Mouse (Mus musculus): Measurements from ENCODE around the gene Fkbp10.

The Fkbp10 gene

DNA sequence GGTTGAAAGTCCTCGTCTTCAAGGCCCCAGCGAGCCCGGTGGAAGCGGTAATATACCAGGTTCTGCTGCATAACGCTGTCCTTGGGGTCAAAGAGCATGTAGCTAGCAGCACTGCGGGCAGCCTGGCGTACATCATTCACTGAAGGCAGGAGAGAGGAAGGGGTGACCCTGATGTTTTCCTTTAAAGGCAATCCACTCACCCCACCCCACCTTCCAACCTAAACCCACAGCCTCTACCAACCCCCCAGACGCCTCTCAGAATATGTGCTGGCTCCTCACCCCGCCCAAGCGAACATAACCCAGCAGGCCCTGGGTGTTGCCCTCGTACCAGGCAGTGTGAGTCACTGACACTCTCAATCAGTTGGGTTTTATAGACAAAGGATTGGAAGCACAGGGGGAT, 3.8 kb upstream of the Fkbp10 start:
- no peak for DNase-seq (ENCODE audit: low read depth, low spot score)

DNA sequence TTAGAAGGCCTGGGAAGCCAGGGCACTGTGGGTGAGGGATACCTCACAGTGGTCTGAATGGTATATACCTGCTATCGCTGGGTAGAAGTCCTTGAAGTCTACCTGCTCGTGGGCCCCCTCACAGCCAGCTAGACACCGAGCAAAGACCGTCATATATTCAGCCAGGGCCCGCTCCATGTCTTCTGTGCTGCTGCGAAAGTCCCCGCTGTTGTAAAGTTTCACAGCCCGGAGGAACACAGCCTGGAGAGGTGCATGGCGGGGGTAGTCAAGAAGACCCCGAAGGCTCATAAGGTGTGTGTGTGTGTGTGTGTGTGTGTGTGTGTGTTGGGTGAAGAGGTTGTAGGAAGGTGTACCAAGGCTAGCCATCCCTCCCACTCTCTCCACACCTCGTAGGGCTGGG, 2.0 kb upstream of the Fkbp10 start:
- DNase-seq (ENCODE audit: low read depth, low spot score): no peak

DNA sequence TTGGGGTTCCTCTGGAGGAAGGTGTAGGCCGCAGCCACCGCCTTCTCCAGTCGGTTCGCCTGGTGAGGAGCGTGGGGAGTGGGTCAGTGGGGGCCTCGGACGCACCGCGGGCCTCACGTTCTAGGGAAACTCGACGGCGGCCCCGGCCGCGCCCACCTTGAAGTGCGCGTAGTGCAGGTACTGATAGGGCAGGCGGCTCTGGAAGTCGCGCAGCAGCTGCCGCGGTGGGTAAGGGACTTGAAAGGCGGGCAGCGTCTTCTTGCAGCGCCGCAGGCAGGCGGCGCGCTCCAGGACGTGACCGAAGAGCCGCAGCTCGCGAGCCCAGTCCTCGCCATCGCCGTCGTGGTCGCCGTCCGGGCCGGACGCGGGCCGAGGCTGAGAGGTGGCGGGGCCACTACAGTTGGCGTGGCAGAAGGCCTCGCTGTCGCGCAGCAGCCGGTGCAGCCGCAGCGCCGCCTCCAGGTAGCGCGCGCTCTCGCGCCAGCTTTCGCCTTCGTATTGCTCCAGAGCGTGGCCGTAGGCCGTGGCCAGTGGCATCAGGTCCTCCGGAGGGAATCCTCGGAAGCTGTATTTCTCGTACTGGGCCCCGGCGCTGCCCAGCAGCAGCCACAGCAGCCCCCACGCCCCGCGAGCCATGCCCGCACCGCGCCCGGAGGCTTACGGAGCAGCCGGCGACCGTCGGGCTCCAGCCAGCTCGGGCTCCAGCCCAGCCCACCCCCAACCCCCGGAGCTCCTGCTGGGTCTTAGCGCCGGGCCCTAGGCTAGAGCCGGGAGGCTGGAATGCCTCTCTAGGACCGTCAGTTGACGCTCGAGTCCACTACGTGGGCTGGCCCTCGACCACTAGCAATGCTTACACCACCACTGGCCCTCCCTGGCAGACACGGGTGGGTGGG, 1.2 kb upstream of the Fkbp10 start, which contains the start of gene P3h4:
P3h4 (minus strand) TSS at position 816 of the 893 bp plus-strand sequence.
- DNase-seq (ENCODE audit: low read depth, low spot score): peak; percentile 53

DNA sequence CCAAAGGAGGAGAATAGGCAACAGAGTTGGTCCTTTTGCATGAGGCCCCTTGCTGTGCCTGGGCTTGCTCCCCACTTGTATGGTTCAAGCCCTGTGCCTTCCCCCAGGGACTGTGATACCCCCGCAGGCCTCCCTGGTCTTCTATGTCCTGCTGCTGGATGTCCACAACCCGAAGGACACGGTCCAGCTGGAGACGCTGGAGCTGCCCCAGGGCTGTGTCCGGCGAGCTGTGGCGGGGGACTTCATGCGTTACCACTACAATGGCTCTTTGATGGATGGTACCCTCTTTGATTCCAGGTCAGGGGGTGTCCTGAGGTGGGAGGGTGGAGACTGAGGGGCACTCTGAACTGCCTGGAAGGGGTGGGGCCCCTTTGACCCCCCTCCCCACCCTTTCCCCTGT, 6.0 kb downstream of the Fkbp10 start:
- no peak for DNase-seq (ENCODE audit: low read depth, low spot score)

DNA sequence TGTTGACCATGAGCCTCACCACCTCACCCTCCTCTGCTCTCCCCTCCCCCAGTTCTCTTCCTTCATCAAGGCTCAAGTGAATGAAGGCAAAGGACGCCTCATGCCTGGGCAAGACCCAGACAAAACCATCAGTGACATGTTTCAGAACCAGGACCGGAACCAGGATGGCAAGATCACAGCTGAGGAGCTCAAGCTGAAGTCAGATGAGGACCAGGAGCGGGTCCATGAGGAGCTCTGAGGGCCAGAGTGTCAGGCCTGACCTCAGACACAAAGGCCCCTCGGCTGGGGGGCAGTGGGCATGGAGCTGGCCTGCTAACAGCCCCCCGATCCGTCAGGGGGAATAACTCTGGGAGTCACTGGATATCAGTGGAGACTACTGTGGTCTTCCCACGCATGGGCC, 8.3 kb downstream of the Fkbp10 start:
- DNase-seq (ENCODE audit: low read depth, low spot score): no peak

DNA sequence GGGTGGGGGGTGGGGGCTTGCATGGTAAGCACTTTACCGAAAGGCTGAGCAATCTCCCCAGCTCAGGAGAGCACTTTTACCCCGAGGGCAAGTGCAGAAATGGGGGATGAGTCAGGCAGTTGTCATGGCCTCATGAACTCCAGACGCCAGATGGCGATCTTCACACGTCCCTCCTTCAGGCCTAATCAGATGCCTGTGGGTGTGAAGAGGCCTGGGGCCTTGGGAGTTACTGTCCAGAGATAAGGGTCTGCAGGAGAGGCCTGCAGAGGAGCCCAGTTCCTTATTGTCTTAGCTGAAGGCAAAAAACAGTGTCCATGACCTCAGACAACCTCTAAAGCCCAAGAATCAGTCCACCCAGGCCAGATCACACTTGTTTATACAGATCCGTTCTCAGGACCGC, 10.4 kb downstream of the Fkbp10 start:
- peak; percentile 43 for DNase-seq (ENCODE audit: low read depth, low spot score)

DNA sequence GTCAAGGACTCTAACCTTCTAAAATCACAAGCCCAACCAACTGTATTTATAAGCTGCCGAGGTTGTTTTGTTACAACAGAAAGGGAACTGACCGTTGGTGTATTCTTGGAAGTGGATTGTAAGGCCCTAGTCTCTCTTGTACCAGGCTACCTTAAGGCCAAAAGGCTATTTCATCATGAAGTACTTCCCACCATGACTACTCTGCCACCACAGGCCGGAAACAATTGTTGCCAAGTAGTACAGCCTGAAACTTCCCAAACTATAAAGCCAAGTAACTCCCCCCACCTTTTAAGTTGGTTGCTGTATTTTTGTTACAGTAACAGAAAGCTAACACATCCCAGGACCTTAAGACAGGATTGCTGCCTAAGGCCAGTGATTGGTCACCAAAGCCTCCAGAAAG, 11.3 kb downstream of the Fkbp10 start:
- DNase-seq (ENCODE audit: low read depth, low spot score): no peak

DNA sequence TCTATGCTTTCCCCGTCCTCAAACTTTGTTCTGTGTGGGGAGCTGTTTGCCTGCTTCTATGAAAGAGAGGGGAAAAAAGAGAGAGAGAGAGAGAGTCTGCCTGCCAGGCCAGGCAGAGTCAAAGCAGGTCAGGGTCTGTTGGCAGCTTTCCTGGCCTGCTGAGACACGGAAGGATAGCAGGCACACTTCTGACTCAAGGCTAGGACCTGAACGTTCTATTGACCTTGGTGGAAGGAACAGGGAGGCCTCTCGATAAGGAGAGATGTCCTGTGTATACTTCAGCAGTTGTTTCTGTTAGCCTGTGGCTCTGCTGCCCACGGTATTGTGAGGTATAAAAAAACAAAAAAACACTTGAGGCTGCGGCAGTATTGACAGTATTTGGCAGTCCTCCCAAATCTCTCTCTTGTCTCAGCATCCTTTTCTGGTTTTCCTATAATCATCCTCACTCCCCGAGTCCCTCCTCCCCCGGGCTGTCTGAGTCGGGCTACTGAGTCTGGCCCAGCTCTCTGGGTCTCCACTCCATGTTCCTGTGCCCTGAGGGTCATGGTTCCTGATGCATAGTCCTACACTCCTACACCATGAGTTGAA, 13.2 kb downstream of the Fkbp10 start:
- DNase-seq (ENCODE audit: low read depth, low spot score): no peak

DNA sequence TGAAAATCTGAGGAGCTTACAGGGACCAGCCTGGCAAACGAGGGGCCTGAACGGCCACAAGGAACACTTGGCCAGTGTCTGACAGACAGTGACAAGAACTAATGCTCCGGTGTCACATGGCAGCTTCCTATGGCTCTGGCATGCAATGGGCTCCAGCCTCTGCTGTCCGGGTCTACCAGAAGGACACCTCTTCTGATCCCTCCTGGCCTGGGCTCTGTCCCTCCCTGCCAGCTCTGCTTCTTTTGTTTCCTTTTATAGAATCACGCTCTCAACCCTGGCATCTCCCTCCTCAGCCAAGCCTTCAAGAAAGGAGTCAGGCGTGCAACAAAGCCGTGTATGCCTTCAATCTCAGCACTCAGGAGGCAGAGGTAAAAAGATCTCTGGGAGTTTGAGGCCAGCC, 14.6 kb downstream of the Fkbp10 start:
- no peak for DNase-seq (ENCODE audit: low read depth, low spot score)

DNA sequence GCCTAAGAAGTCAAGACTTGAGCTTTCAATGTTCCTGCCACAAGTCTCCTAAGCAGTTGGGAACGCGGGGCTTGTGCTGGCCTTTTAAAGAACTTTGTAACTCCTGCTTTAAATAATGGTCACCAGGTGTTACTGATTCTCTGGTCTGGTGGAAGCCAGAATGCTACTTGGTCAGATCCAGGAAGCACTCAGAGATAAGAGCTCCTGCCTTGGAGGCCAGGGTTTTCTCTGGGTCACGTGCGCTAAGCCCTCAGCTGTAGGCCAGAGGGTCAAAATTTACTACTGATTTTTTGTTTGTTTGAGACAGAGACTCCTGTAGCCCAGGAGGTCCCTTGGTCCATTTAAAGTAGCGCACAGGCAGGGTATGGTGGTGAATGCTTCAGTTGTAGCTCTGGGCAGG, 16.5 kb downstream of the Fkbp10 start:
- DNase-seq (ENCODE audit: low read depth, low spot score): no peak

DNA sequence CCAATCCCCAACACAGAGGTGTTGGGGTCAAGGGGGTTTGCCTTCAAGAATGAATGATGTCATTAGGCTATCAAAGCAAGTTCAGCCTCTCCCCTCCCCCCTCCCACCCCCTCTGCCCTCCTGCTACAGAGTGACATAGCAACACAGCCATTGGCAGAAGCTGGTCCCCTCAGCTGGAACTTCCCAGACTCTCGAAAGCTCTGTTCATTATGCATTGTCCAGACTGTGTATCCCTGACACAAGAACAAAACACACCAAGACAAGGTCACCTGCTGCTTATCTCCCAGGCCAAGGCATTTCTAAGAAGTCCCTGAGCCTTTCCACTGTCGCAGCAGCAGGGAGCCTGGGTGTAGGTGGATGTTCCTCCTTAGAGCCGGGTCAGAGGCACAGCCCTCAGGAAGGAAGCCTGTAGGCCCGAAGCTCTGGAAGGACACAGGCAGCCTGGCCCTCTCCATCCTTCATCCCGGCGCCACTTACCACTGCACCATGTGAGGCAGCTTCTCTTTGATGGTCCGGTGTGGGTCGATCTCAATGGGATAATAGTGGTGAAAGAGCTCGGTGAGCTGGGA, 20.3 kb downstream of the Fkbp10 start:
- no peak for DNase-seq (ENCODE audit: low read depth, low spot score)

DNA sequence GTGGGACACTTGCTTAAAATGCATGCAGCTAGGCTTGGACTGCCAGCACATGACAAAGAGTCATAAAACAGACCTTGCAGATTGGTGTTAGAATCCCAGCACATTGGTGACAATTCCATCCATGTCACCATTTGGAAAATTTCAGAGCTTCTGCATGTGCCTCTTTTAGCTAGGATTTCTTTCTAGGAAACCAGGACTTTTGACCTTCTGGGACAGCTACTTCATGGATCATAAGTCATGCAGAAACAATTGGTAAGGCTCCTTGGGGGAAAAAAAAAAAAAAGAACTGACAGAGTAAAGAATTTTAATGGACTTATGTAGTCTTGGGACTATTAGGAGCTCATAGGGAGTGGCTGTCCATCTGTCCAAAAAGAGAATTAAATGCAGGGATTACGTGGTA, 22.4 kb downstream of the Fkbp10 start:
- DNase-seq (ENCODE audit: low read depth, low spot score): no peak

DNA sequence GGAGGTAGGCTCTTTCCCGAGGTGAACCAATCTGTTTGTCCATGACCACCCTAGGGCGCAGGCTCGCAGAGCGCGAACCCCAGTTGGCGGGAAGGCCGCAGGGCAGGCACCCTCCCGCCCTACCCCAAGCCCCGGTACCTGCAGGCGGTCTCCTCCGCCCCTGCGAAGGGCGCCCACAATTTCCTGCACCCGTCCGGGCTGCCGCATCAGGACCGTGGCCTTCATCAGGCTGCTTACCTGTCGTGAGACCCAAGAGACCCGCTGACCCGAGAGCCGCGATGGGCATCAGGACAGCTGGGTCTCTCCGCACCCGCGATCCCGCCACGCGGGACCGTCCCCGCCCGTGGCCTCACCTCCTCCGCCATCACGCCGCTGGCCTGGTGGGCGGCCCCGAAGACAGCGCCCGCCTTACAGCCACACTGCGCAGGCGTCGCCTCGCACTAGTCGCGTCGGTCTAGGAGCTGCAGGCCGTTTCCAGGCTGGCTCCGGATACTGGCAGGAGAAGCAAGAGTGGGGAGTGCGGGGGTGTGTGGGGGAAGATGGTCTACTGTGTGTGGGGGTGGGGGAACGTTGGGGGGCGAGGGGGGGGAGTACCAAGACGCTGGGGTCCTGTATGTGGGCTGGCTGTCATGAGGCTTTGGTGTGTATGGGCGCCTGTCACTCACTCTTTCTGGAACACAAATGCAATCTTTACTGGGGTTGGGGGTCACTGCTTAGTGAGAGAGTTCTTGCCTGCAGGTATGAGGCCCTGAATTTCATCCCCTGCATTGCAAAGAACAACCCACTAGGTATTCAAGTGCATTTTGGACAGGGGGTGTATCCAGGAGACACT, 25.4 kb downstream of the Fkbp10 start:
- DNase-seq (ENCODE audit: low read depth, low spot score): peak; percentile 90

DNA sequence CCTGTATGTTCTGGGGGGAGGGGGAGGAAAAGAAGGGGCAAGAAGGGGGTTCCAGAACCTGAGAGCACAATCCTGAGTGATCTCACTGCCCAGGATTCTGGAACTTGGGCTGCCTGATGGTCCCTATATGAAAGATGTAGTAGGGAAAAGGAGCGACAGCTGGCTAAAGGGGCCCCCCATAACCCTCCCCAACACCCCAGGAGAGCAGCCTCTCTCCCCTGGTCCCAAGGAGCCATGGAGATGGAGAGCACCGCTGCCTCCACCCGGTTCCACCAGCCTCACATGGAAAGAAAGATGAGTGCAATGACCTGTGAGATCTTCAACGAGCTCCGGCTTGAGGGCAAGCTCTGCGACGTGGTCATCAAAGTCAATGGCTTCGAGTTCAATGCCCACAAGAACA, 26.3 kb downstream of the Fkbp10 start, which contains the start of the genes Nt5c3b and Klhl10:
Nt5c3b (minus strand) TSS at position 12 of the 400 bp plus-strand sequence.
Klhl10 (plus strand) TSS at position 121 of the 400 bp plus-strand sequence.
- DNase-seq (ENCODE audit: low read depth, low spot score): no peak

DNA sequence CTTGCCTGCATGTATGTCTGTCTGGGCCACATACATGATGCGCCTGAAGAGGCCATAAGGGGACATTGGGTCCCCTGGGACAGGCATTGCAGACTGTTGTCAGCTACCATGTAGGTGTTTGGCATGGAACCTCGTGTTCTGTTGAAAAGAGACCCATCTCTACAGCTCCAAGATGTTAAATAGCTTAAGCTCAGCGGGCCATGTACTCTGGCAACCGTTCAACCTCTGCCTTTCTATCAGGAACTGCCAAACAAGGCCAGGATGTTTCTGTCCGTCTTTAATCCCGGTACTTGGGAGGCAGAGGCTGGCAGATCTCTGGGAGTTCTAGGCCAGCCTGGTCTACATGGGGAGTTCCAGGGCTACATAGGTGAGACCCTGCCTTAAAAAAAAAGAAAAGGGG, 27.1 kb downstream of the Fkbp10 start:
- DNase-seq (ENCODE audit: low read depth, low spot score): no peak

DNA sequence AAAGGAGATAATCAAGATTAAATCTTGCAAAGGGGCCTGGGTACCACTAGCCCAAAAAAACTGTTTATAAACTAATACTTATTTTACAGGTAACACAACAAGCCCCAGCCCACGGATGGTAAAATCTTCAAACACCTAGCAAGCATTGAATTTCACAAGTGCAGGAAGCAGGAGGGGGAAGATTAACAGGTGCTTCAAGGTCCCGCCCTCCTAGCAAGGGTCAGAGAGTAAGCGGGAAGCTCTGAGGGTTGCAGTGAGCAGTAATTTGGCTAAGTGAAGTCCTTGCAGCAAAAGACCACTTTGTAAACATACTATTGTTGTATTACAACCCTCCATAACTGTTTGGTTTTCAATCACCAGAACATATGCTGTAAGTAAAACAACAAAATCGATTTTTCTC, 41.8 kb downstream of the Fkbp10 start:
- no peak for DNase-seq (ENCODE audit: low read depth, low spot score)

DNA sequence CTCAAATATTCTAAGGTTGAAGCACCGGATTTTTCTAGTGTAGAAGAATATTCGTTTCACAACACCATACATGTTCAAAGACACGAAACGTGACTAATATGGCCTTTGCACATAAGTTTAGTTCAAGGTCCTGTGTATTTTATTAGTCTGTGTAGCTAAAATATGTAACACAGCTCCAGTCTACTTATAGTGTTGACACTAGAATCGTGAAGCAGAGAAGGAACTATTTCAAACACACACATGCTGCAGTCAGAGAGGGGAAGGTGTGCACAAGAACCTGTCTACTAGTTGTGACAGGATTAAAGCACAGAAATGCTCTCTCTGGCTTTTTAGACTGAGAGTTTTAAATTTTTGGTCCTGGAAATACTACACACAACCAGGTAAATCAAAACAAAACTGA, 42.2 kb downstream of the Fkbp10 start:
- DNase-seq (ENCODE audit: low read depth, low spot score): no peak

DNA sequence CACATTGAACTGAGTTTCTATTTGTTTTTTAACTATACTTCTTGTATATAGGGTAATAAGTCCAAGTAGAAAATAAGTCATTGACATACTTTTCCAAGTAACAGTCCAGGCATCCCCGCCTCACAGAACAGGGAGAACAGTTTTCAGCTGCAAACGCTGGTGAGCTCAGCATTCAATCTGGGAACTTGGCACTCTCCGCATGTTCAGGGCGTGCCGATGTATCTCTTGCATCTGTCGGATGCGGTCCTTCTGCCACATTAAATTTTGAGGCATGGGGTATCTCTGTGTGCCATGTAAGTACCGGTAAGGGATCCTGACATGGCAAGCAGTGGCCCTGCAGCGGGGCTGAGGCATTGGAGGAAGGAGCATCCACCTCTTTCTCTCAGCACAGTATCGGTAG, 47.2 kb downstream of the Fkbp10 start:
- no peak for DNase-seq (ENCODE audit: low read depth, low spot score)

DNA sequence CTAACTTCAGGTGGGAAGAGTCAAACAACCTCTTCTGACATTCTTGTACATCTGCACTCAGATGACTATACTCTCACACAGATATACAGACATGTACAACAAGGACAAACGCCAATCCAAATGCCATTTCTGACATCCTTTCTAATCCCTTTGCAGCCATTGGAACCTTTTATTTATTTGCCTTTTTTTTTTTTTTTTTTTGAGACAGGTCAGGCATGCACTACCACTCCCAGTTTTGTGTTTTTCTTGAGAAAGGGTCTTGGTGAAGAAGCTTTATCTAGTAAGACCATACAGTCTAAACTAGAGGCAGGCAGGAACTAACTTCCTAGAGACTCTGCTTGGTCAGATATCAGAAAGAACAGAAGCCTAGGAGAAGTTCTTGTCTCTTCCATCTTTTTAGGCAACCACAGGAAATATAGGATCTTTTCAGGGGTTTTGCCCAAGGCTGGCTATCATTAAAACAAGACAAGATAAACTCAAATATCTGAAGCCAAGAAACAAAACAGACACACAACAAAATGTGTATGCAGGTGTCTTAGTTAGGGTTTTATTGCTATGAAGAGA, 49.8 kb downstream of the Fkbp10 start:
- no peak for DNase-seq (ENCODE audit: low read depth, low spot score)

DNA sequence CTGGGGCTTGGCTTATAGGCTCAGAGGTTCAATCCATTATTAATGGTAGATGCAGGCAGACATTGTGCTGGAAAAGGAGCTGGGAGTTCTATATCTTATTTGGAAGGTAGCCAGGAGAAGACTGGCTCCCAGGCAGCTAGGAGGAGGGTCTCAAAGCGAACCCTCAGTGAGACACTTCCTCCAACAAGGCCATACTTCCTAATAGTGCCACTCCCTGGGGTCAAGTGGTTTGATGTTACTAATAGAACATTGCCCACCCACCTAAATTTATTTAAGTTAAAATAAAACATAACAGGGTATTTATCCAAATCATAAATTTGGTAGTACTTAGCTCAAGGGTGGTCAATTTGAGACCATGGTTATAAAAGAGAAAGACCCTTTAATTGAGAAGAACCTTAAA, 50.3 kb downstream of the Fkbp10 start:
- DNase-seq (ENCODE audit: low read depth, low spot score): no peak

DNA sequence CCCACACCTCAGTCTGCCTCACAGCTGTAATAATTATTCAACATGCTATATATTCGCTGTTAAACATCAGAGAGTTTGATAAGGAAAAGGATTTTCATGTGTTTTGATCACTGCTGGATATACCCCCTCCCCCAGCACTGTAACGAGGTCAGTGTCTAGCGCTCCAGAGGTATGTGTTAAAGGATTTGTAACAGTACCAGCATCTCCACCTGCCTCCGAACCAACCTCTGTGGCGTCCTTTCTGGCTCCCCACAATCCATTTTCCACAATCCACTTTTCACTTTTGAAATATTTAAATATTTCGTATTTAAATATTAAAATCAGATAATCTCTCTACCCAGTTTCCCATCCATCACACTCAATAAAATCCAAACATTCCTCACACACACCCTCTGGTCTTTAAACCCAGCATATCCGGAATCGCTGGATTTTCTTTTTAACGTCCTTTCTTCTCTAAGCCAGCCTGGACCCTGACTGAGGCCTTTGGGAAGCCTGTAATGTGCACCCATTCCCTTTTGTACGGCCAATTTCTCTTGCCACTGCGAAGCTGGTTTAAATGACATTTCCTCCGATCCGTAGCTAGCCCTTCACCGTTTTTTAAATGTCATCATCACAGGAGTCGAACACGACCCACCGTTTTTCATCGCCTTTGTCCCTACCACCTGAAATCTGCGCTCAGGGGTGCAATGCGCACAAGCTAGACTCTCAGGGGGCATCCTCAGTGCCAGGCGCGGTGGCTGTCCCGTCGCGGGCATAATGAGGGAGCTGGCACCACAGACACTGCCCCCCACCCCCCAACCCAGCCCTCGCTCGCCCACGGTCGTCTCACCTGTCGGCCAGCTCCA, 56.1 kb downstream of the Fkbp10 start:
- DNase-seq (ENCODE audit: low read depth, low spot score): no peak

Measured in CD4-positive helper T cell, adult 2 months (primary cell).